Mouse (Mus musculus): ENCODE measurements at regions not wholly inside any gene's neighbourhood (a gene's known extent, or its start where the extent isn't known, plus 50 kb on each side); places are given as distances from the start of the nearest gene placed in this dataset.

DNA sequence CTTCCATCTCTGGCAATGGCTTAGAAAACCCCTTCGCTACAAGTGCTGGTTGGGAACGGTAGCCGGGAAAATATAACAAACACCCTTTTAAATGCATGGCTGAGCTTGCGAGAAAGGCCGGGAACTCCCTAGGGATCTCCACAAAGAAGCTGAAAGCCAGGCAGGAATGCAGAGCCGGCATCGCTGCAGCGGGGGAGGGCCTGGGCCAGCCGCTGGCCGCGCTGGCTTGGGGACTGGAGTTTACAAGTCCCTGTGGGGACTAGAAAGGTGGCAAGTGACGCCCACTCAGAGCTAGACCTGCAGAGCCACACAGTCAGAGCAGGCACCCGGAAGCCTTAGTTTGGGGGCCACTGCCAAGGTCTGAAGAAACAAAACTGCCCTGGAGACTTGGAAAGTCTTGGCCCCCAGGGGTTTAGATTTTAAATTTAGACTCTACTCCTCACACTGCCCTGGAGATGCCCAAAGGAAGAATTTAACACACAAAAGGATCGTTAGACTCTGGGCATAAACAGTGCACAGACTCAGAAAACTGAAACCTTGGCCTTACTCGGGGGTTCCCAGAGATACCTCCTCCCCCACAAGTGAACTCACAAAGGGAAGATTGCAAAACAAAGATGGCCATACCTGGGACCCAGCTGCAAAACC, 59.4 kb downstream of the 1700001O22Rik start:
- Histone ChIP-seq H3K9me3 (replicated peaks; ENCODE audit: control insufficient read depth, low read length) (no peaks in the 10 kb centered on the region), H3K27me3 (ENCODE audit: control insufficient read depth, insufficient read depth, low read length) (no peaks in the 10 kb centered on the region), H3K36me3 (ENCODE audit: control insufficient read depth, insufficient read depth) (no peaks in the 10 kb centered on the region), H3K4me1 (ENCODE audit: control insufficient read depth, insufficient read depth, low read length) (peaks cover 19% of the 10 kb centered on the region), H3K27ac (ENCODE audit: low read length) (peak overlapping the region; percentile 79), H3K4me3 (ENCODE audit: low read length) (no peak overlapping the region), H3K4me2 (ENCODE audit: low read depth, low read length) (peak overlapping the region; percentile 30), H3K9ac (ENCODE audit: low read length) (peak overlapping the region; percentile 64)
- 9% methylated on average over 15 of the region's 15 CpGs for WGBS
- peak; percentile 68; the same call in 1 of the 2 replicates for ATAC-seq (replicated peaks; ENCODE audit: extremely low read depth, insufficient read depth, low FRiP score)

DNA sequence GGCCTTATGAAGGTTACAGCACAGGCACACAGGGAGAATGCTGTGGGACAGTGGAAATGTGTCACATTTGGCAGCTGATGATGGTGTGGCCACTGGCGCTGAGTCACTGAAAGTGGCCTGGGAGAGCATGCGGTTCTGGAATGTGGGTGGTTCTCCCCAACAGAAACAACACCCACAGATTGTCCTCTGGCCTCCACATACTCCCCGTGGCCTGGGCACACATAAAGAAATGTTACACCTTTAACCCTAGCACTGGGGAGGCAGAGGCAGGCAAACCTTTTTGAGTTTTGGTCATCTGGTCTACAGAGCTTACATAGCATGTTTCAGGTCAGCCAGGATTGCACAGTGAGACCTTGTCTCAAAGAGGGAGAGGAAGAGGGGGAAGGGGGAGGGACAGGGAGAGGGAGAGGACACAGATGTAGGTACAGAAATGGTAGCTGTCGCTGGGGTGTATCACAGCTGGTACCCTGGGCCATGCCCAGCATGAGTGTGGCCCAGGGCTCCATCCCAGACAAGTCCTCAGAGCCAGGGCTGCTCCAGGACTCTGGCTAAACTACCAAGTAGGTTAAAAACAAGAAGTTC, 60.1 kb downstream of the 1700001O22Rik start:
- Histone ChIP-seq H3K27me3 (ENCODE audit: control insufficient read depth, insufficient read depth, low read length) (no peaks in the 10 kb centered on the region), H3K27ac (ENCODE audit: low read length) (peak overlapping the region; percentile 79), H3K36me3 (ENCODE audit: control insufficient read depth, insufficient read depth) (no peaks in the 10 kb centered on the region), H3K9me3 (replicated peaks; ENCODE audit: control insufficient read depth, low read length) (no peaks in the 10 kb centered on the region), H3K4me1 (ENCODE audit: control insufficient read depth, insufficient read depth, low read length) (peaks cover 19% of the 10 kb centered on the region), H3K9ac (ENCODE audit: low read length) (peak overlapping the region; percentile 64; the same call in 1 of the 2 replicates), H3K4me3 (ENCODE audit: low read length) (no peak overlapping the region), H3K4me2 (ENCODE audit: low read depth, low read length) (peak overlapping the region; percentile 30; the same call in 1 of the 2 replicates)
- ATAC-seq (replicated peaks; ENCODE audit: extremely low read depth, insufficient read depth, low FRiP score), result peak; percentile 70
- WGBS, result 25% methylated on average over 4 of the region's 4 CpGs

DNA sequence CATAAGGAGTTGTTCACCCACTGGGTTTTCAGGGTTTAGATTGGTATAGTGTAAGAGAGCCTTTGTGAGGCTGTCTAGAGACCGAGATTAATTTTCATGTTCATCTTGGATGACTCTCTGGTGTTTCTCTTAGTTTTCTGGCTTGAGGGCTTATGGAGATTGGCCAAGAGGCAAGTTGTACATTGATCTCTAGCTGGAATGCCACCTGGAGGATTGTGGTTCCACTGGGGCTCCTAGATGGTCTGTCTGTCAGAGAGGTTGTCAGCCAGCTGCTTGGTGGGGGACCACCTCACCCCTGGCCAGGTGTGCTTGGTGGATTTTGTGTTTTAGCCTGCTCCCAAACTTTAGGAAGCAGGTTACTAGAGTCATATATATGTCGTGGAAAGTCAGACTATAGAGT, 62.0 kb downstream of the 1700001O22Rik start:
- peaks cover 19% of the 10 kb centered on the region for H3K4me1 ChIP-seq (ENCODE audit: control insufficient read depth, insufficient read depth, low read length)
- H3K9me3 ChIP-seq (replicated peaks; ENCODE audit: control insufficient read depth, low read length), result no peaks in the 10 kb centered on the region
- no peak overlapping the region for H3K9ac ChIP-seq (ENCODE audit: low read length)
- H3K27ac ChIP-seq (ENCODE audit: low read length), result no peak overlapping the region
- H3K36me3 ChIP-seq (ENCODE audit: control insufficient read depth, insufficient read depth), result no peaks in the 10 kb centered on the region
- H3K4me2 ChIP-seq (ENCODE audit: low read depth, low read length), result no peak overlapping the region
- ATAC-seq (replicated peaks; ENCODE audit: extremely low read depth, insufficient read depth, low FRiP score), result no peak
- 85% methylated on average over 2 of the region's 2 CpGs for WGBS
- no peak overlapping the region for H3K4me3 ChIP-seq (ENCODE audit: low read length)
- no peaks in the 10 kb centered on the region for H3K27me3 ChIP-seq (ENCODE audit: control insufficient read depth, insufficient read depth, low read length)

DNA sequence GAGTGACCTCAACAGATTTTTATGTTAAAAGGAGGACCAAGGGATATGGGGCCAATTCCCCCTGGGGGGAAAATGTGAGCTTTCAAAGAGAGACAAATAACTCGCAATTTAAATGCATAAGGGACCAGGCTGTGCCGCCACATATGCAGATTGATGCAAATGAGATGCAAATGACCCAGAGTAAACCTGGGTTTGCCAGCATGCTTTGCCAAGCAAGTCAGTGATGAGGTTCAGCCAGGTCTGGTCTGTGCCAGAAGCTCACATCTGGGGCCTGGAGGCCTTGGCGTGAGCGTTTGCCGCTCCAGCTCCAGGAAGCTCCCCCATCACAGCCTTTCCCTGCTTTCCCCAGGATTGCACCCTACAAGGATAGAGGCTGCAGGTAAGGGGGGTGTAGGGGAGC, 65.7 kb downstream of the 1700001O22Rik start:
- H3K4me3 ChIP-seq (ENCODE audit: low read length), result no peak overlapping the region
- 78% methylated on average over 5 of the region's 5 CpGs for WGBS

DNA sequence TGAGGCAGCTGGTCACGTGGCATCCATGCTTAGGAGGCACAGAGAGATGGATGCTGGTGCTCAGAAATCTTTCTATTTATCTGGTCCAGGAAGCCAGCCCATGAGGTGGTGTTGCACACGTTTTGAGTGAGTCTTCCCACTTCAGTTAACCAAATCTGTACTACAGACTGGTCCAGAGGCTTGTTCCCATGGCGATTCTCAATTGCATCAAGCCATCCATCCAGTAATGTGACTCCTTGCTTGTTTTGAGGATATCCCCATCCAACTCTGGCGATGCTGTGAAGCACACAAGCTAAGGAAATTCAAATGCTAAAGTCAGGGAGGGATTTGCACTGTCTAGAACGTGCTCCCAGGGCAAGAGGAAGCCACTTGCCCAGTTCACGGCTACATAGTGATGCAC, 66.8 kb downstream of the 1700001O22Rik start:
- WGBS, result 73% methylated on average over 6 of the region's 6 CpGs
- no peak for ATAC-seq (replicated peaks; ENCODE audit: extremely low read depth, insufficient read depth, low FRiP score)
- H3K9me3 ChIP-seq (replicated peaks; ENCODE audit: control insufficient read depth, low read length), result no peaks in the 10 kb centered on the region
- no peaks in the 10 kb centered on the region for H3K27me3 ChIP-seq (ENCODE audit: control insufficient read depth, insufficient read depth, low read length)
- no peak overlapping the region for H3K4me2 ChIP-seq (ENCODE audit: low read depth, low read length)
- H3K4me1 ChIP-seq (ENCODE audit: control insufficient read depth, insufficient read depth, low read length), result no peaks in the 10 kb centered on the region
- H3K4me3 ChIP-seq (ENCODE audit: low read length), result no peak overlapping the region
- H3K36me3 ChIP-seq (ENCODE audit: control insufficient read depth, insufficient read depth), result no peaks in the 10 kb centered on the region
- no peak overlapping the region for H3K9ac ChIP-seq (ENCODE audit: low read length)
- no peak overlapping the region for H3K27ac ChIP-seq (ENCODE audit: low read length)

More for the DNA sequence above, 65.7 kb downstream of the 1700001O22Rik start:
- no peaks in the 10 kb centered on the region for H3K27me3 ChIP-seq (ENCODE audit: control insufficient read depth, insufficient read depth, low read length)
- no peak overlapping the region for H3K4me2 ChIP-seq (ENCODE audit: low read depth, low read length)
- peaks cover 2% of the 10 kb centered on the region; the same call in 1 of the 2 replicates for H3K4me1 ChIP-seq (ENCODE audit: control insufficient read depth, insufficient read depth, low read length)
- H3K9ac ChIP-seq (ENCODE audit: low read length), result no peak overlapping the region
- ATAC-seq (replicated peaks; ENCODE audit: extremely low read depth, insufficient read depth, low FRiP score), result no peak
- H3K36me3 ChIP-seq (ENCODE audit: control insufficient read depth, insufficient read depth), result no peaks in the 10 kb centered on the region
- H3K9me3 ChIP-seq (replicated peaks; ENCODE audit: control insufficient read depth, low read length), result no peaks in the 10 kb centered on the region
- H3K27ac ChIP-seq (ENCODE audit: low read length), result no peak overlapping the region

DNA sequence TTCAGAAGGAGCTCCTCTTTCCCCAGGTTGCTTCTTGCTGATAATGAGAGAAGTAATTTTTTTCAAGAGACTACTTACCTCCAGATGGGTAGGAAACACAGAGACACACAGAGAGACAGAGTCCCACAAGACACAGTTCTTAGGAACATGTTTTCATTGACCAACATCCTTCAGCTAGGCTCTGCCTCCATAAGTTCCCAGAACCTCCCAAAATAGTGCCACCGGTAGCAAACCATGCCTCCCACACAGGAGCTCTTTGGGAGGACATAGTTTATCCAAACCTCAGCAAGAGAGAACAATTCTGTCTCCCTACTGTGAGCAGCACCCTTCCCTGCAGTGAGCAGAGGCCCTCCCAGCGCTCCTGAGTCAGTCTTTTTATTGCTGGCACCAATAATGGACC, 67.2 kb downstream of the 1700001O22Rik start:
- no peak overlapping the region for H3K4me3 ChIP-seq (ENCODE audit: low read length)
- ATAC-seq (replicated peaks; ENCODE audit: extremely low read depth, insufficient read depth, low FRiP score), result no peak
- H3K9me3 ChIP-seq (replicated peaks; ENCODE audit: control insufficient read depth, low read length), result no peaks in the 10 kb centered on the region
- H3K36me3 ChIP-seq (ENCODE audit: control insufficient read depth, insufficient read depth), result no peaks in the 10 kb centered on the region
- no peak overlapping the region for H3K27ac ChIP-seq (ENCODE audit: low read length)
- 63% methylated on average over 2 of the region's 2 CpGs for WGBS
- H3K27me3 ChIP-seq (ENCODE audit: control insufficient read depth, insufficient read depth, low read length), result no peaks in the 10 kb centered on the region
- no peak overlapping the region for H3K9ac ChIP-seq (ENCODE audit: low read length)
- no peaks in the 10 kb centered on the region for H3K4me1 ChIP-seq (ENCODE audit: control insufficient read depth, insufficient read depth, low read length)
- H3K4me2 ChIP-seq (ENCODE audit: low read depth, low read length), result no peak overlapping the region

DNA sequence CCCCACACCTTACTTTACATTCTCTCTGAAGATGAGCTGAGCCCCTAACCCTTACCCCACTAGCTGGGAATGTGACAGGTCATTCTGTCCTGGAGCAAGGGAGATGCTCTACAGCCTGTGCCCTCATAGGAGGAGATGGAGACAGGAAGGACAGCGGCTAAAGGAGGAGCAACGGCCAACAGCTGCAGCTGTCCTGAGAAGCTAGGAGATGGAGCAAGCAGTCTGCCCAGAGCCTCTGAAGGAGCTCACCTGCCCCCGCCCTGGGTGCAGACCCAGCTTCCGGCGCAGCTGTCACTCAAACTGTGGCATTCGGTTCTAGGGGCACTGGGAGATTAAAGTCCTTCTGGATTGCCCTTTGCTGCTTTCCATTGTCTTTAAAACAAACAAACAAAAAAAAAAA, 69.6 kb downstream of the 1700001O22Rik start:
- ATAC-seq (replicated peaks; ENCODE audit: extremely low read depth, insufficient read depth, low FRiP score), result no peak

DNA sequence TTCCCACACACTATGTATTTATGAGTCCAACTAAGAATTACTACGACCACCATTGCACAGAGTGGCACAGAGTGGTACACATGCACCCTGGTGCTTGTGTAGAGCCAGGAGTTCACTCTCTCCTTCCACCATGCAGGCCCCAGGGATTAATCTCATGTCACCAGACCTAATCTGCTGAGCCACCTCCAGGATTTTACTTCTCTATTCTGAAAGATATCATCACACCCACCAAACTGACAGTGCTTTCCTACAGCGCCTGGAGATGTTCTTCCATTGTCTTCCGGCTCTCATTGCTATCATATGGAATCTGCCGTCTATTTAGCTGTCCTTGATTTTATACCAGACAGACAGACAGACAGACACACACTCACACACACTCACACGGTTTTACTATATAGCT, 71.6 kb downstream of the 1700001O22Rik start:
- ATAC-seq (replicated peaks; ENCODE audit: extremely low read depth, insufficient read depth, low FRiP score), result no peak
- no peak overlapping the region for H3K4me3 ChIP-seq (ENCODE audit: low read length)
- no peak overlapping the region for H3K27ac ChIP-seq (ENCODE audit: low read length)
- H3K9me3 ChIP-seq (replicated peaks; ENCODE audit: control insufficient read depth, low read length), result no peaks in the 10 kb centered on the region
- no peak overlapping the region for H3K4me2 ChIP-seq (ENCODE audit: low read depth, low read length)
- no peak overlapping the region for H3K9ac ChIP-seq (ENCODE audit: low read length)
- WGBS, result 87% methylated on average over 5 of the region's 5 CpGs
- no peaks in the 10 kb centered on the region for H3K27me3 ChIP-seq (ENCODE audit: control insufficient read depth, insufficient read depth, low read length)
- no peaks in the 10 kb centered on the region for H3K4me1 ChIP-seq (ENCODE audit: control insufficient read depth, insufficient read depth, low read length)
- no peaks in the 10 kb centered on the region for H3K36me3 ChIP-seq (ENCODE audit: control insufficient read depth, insufficient read depth)

More for the DNA sequence above, 69.6 kb downstream of the 1700001O22Rik start:
- 35% methylated on average over 6 of the region's 6 CpGs for WGBS
- Histone ChIP-seq H3K36me3 (ENCODE audit: control insufficient read depth, insufficient read depth) (no peaks in the 10 kb centered on the region), H3K27ac (ENCODE audit: low read length) (no peak overlapping the region), H3K4me2 (ENCODE audit: low read depth, low read length) (no peak overlapping the region), H3K9me3 (replicated peaks; ENCODE audit: control insufficient read depth, low read length) (no peaks in the 10 kb centered on the region), H3K9ac (ENCODE audit: low read length) (no peak overlapping the region), H3K27me3 (ENCODE audit: control insufficient read depth, insufficient read depth, low read length) (no peaks in the 10 kb centered on the region), H3K4me1 (ENCODE audit: control insufficient read depth, insufficient read depth, low read length) (no peaks in the 10 kb centered on the region), H3K4me3 (ENCODE audit: low read length) (no peak overlapping the region)

DNA sequence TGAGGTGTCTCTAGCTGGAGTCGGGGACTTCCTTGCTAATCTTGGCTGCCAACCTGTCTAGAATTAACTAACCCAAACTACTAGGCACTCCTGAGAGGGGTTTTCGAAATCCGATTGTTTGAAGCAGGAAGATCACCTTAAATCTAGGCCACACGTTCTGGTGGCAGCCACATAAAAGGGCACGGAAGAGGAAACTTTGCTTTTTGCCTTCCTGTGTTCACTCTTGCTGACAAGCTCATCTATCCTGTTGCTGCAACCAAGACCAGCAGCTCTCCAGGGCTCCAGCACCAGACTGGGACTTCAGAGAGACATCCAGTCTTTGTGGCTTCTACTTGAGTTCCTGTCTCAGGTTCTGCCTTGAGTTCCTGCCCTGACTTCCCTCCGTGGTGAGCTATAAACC, 75.5 kb downstream of the 1700001O22Rik start:
- no peaks in the 10 kb centered on the region for H3K36me3 ChIP-seq (ENCODE audit: control insufficient read depth, insufficient read depth)
- H3K9ac ChIP-seq (ENCODE audit: low read length), result no peak overlapping the region
- ATAC-seq (replicated peaks; ENCODE audit: extremely low read depth, insufficient read depth, low FRiP score), result no peak
- H3K4me1 ChIP-seq (ENCODE audit: control insufficient read depth, insufficient read depth, low read length), result peaks cover 10% of the 10 kb centered on the region
- no peak overlapping the region for H3K4me3 ChIP-seq (ENCODE audit: low read length)
- H3K27me3 ChIP-seq (ENCODE audit: control insufficient read depth, insufficient read depth, low read length), result no peaks in the 10 kb centered on the region
- no peak overlapping the region for H3K4me2 ChIP-seq (ENCODE audit: low read depth, low read length)
- WGBS, result 82% methylated on average over 6 of the region's 6 CpGs
- H3K27ac ChIP-seq (ENCODE audit: low read length), result no peak overlapping the region
- H3K9me3 ChIP-seq (replicated peaks; ENCODE audit: control insufficient read depth, low read length), result no peaks in the 10 kb centered on the region

All from heart, embryonic 16.5 days (tissue).